Mouse (Mus musculus): ENCODE data around the gene Wdr18. TPM values are rescaled to one million over a fixed set of nuclear protein-coding genes. Genes with fewer than 3 reads are reported as not detected.

Gene Wdr18
- total and polyA plus RNA-seq, 3 experiments = 54.2 to 92.1 (median 70.8) TPM

- 0 out of 2 replicates have a peak, but pooled peaks have one; percentile 27 for TF ChIP-seq UBTF (IDR thresholded peaks at IDR 0.05; ENCODE audit: low read depth, low read length)
- TF ChIP-seq MAZ (IDR thresholded peaks at IDR 0.05; ENCODE audit: low read depth, low read length) = no peak
- no peak for TF ChIP-seq MAX (IDR thresholded peaks at IDR 0.05; ENCODE audit: low read length)
- dilution Hi-C loops (cut with MboI; ENCODE audit: extremely low pct_ligation_motif_present, extremely low pct_unique_long_range_greater_than_20kb, low sequenced_read_pairs) (no loop called here), in situ Hi-C loops (cut with MboI; ENCODE audit: low pct_ligation_motif_present, low pct_unique_long_range_greater_than_20kb, low sequenced_read_pairs) (no loop called here)
- peak overlapping the region; percentile 18 to 96 (median 72) for H3K4me3 ChIP-seq (replicated peaks in 1 of 3; ENCODE audit: low read depth in 2 of 3, low read length in 2 of 3, poor library complexity in 1 of 3)
- no peak for DNase-seq (ENCODE audit: extremely low read depth)
- H3K4me1 ChIP-seq (ENCODE audit: control insufficient read depth in 1 of 2, insufficient read depth in 2 of 2) = peaks cover 53 to 89% of the 10 kb centered on the region in 2 experiments
- peaks cover 68 to 85% of the 10 kb centered on the region in 2 experiments for H3K36me3 ChIP-seq (replicated peaks in 1 of 2; ENCODE audit: control insufficient read depth in 1 of 2, insufficient read depth in 1 of 2, low read length in 1 of 2)
- H3K9ac ChIP-seq (ENCODE audit: insufficient read depth, low read depth) = peak overlapping the region; percentile 22
- peak overlapping the region; percentile 76 for H3K27ac ChIP-seq (ENCODE audit: insufficient read depth, low read depth)
- no peaks in the 10 kb centered on the region for H3K27me3 ChIP-seq (replicated peaks)
- H3K4me2 ChIP-seq (ENCODE audit: insufficient read depth, low read depth, poor library complexity, severe bottlenecking) = peak overlapping the region; percentile 78
- peaks cover 100% of the 10 kb centered on the region for H3K79me2 ChIP-seq (replicated peaks; ENCODE audit: control insufficient read depth, extremely low read depth, insufficient read depth, poor library complexity, severe bottlenecking)
- no peaks in the 10 kb centered on the region for H3K9me3 ChIP-seq (replicated peaks; ENCODE audit: low read length)
Observed at GRCm38 (mm10) chr10:79933145-79933679, 26.7 kb upstream of the Wdr18 start.

DNA sequence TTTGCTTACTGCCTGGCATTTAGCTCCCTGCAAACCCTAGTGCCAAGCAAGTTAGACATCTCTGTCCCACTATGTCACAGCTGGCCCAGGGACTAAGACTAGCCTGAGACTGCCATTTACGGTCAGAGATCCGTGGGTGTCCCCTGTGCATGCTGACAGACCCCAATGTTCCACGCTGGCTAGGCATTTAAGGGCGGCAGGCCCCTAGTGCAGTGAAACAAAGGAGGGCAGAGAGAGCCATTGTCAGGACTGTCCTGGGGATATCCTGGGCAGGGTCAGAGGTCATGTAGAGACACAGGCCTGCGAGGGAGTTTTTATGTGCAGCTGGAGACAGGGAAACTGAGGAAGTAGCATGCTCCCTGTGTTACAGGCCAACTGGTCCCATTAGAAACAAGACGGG, 26.1 kb upstream of the Wdr18 start:
- in situ Hi-C loops (cut with MboI; ENCODE audit: low pct_ligation_motif_present, low pct_unique_long_range_greater_than_20kb, low sequenced_read_pairs) = no loop called here
- H3K79me2 ChIP-seq (replicated peaks; ENCODE audit: control insufficient read depth, extremely low read depth, insufficient read depth, poor library complexity, severe bottlenecking) = peaks cover 100% of the 10 kb centered on the region
- peak overlapping the region; percentile 7 to 72 (median 16) for H3K4me3 ChIP-seq (replicated peaks in 1 of 3; ENCODE audit: low read depth in 2 of 3, low read length in 2 of 3, poor library complexity in 1 of 3)
- peaks cover 70 to 90% of the 10 kb centered on the region in 2 experiments for H3K36me3 ChIP-seq (replicated peaks in 1 of 2; ENCODE audit: control insufficient read depth in 1 of 2, insufficient read depth in 1 of 2, low read length in 1 of 2)
- H3K4me2 ChIP-seq (ENCODE audit: insufficient read depth, low read depth, poor library complexity, severe bottlenecking) = peak overlapping the region; percentile 78; the same call in 1 of the 2 replicates
- H3K27ac ChIP-seq (ENCODE audit: insufficient read depth, low read depth) = peak overlapping the region; percentile 76
- H3K9me3 ChIP-seq (replicated peaks; ENCODE audit: low read length) = no peaks in the 10 kb centered on the region
- TF ChIP-seq SIN3A (IDR thresholded peaks at IDR 0.05; ENCODE audit: low read length) = 0 out of 2 replicates have a peak, but pooled peaks have one; percentile 40
- no peak for TF ChIP-seq CTCF (conservative IDR thresholded peaks at IDR 0.05 in 1 of 2, IDR thresholded peaks at IDR 0.05 in 1 of 2; ENCODE audit: low read depth in 2 of 2, low read length in 2 of 2)
- dilution Hi-C loops (cut with MboI; ENCODE audit: extremely low pct_ligation_motif_present, extremely low pct_unique_long_range_greater_than_20kb, low sequenced_read_pairs) = no loop called here
- DNase-seq (ENCODE audit: extremely low read depth) = no peak
- peak overlapping the region; percentile 22; the same call in 1 of the 2 replicates for H3K9ac ChIP-seq (ENCODE audit: insufficient read depth, low read depth)
- H3K4me1 ChIP-seq (ENCODE audit: control insufficient read depth in 1 of 2, insufficient read depth in 2 of 2) = peaks cover 59 to 95% of the 10 kb centered on the region in 2 experiments
- no peaks in the 10 kb centered on the region for H3K27me3 ChIP-seq (replicated peaks)

- in situ Hi-C loops (cut with MboI; ENCODE audit: low pct_ligation_motif_present, low pct_unique_long_range_greater_than_20kb, low sequenced_read_pairs) (no loop called here), dilution Hi-C loops (cut with MboI; ENCODE audit: extremely low pct_ligation_motif_present, extremely low pct_unique_long_range_greater_than_20kb, low sequenced_read_pairs) (no loop called here)
- Histone ChIP-seq H3K9me3 (replicated peaks; ENCODE audit: low read length) (no peaks in the 10 kb centered on the region), H3K27me3 (replicated peaks) (no peaks in the 10 kb centered on the region), H3K4me3 (replicated peaks in 1 of 3; ENCODE audit: low read depth in 2 of 3, low read length in 2 of 3, poor library complexity in 1 of 3) (peak overlapping the region in 2 of 3 experiments; percentile 10 to 72), H3K27ac (ENCODE audit: insufficient read depth, low read depth) (peak overlapping the region; percentile 76), H3K36me3 (replicated peaks in 1 of 2; ENCODE audit: control insufficient read depth in 1 of 2, insufficient read depth in 1 of 2, low read length in 1 of 2) (peaks cover 70 to 94% of the 10 kb centered on the region in 2 experiments), H3K4me2 (ENCODE audit: insufficient read depth, low read depth, poor library complexity, severe bottlenecking) (peak overlapping the region; percentile 78), H3K79me2 (replicated peaks; ENCODE audit: control insufficient read depth, extremely low read depth, insufficient read depth, poor library complexity, severe bottlenecking) (peaks cover 100% of the 10 kb centered on the region), H3K4me1 (ENCODE audit: control insufficient read depth in 1 of 2, insufficient read depth in 2 of 2) (peaks cover 63 to 98% of the 10 kb centered on the region in 2 experiments), H3K9ac (ENCODE audit: insufficient read depth, low read depth) (0 out of 2 replicates have a peak overlapping the region, but pooled peaks have one; percentile 2)
- no peak for DNase-seq (ENCODE audit: extremely low read depth)
- TF ChIP-seq MXI1 (IDR thresholded peaks at IDR 0.05; ENCODE audit: low read depth, low read length) (peak; percentile 75; the same call in 1 of the 2 replicates), MAX (IDR thresholded peaks at IDR 0.05; ENCODE audit: low read length) (peak; percentile 51; the same call in 1 of the 2 replicates), UBTF (IDR thresholded peaks at IDR 0.05; ENCODE audit: low read depth, low read length) (no peak), ZNF384 (IDR thresholded peaks at IDR 0.05; ENCODE audit: low read depth, low read length) (no peak), CTCF (conservative IDR thresholded peaks at IDR 0.05 in 1 of 2, IDR thresholded peaks at IDR 0.05 in 1 of 2; ENCODE audit: low read depth in 2 of 2, low read length in 2 of 2) (no peak), TBP (conservative IDR thresholded peaks at IDR 0.05; ENCODE audit: low read depth, low read length) (no peak), ZMIZ1 (IDR thresholded peaks at IDR 0.05; ENCODE audit: low read depth, low read length) (0 out of 2 replicates have a peak, but pooled peaks have one; percentile 40), JUND (conservative IDR thresholded peaks at IDR 0.05; ENCODE audit: low read depth, low read length) (no peak), BHLHE40 (IDR thresholded peaks at IDR 0.05; ENCODE audit: low read depth, low read length) (peak; percentile 47; the same call in 1 of the 2 replicates), NRF1 (IDR thresholded peaks at IDR 0.05; ENCODE audit: low read depth, low read length) (no peak), POLR2AphosphoS2 (IDR thresholded peaks at IDR 0.05; ENCODE audit: low read depth, low read length) (no peak), RAD21 (IDR thresholded peaks at IDR 0.05; ENCODE audit: low read depth, low read length) (no peak), ELF1 (IDR thresholded peaks at IDR 0.05; ENCODE audit: low read depth, low read length) (no peak), PAX5 (IDR thresholded peaks at IDR 0.05; ENCODE audit: low read length) (no peak), MEF2A (IDR thresholded peaks at IDR 0.05; ENCODE audit: borderline replicate concordance, low read depth, low read length) (no peak), SIN3A (IDR thresholded peaks at IDR 0.05; ENCODE audit: low read length) (peak; percentile 19; the same call in 1 of the 2 replicates), USF2 (conservative IDR thresholded peaks at IDR 0.05; ENCODE audit: low read depth, low read length) (no peak), MAFK (IDR thresholded peaks at IDR 0.05; ENCODE audit: insufficient replicate concordance, low read length) (no peak), MYC (IDR thresholded peaks at IDR 0.05; ENCODE audit: low read depth, low read length) (peak; percentile 64; the same call in 1 of the 2 replicates), GABPA (IDR thresholded peaks at IDR 0.05; ENCODE audit: insufficient replicate concordance, low read depth, low read length) (no peak), IRF4 (IDR thresholded peaks at IDR 0.05; ENCODE audit: low read depth, low read length) (no peak), TCF12 (IDR thresholded peaks at IDR 0.05; ENCODE audit: low read depth, low read length) (0 out of 2 replicates have a peak, but pooled peaks have one; percentile 20)
Observed at GRCm38 (mm10) chr10:79934272-79934721, 25.7 kb upstream of the Wdr18 start.
